Mouse (Mus musculus): ENCODE results near the gene Ndufb7.
"Not testable (repeated sequence)": the region's sequence is repeated elsewhere in the genome, so short reads cannot be mapped to it uniquely, and the experiment has no call there.

Ndufb7 gene

GRCm38 (mm10) chr8:83576516-83576895, 10.0 kb downstream of the Ndufb7 start:
- DNase-seq (ENCODE audit: low spot score) = no peak

GRCm38 (mm10) chr8:83576921-83577320, 10.4 kb downstream of the Ndufb7 start:
- DNase-seq (ENCODE audit: low spot score) = no peak

GRCm38 (mm10) chr8:83577384-83577791, 10.9 kb downstream of the Ndufb7 start:
- DNase-seq (ENCODE audit: low spot score) = no peak

GRCm38 (mm10) chr8:83578131-83579055, 11.9 kb downstream of the Ndufb7 start:
- DNase-seq (ENCODE audit: low spot score) = no peak

DNA sequence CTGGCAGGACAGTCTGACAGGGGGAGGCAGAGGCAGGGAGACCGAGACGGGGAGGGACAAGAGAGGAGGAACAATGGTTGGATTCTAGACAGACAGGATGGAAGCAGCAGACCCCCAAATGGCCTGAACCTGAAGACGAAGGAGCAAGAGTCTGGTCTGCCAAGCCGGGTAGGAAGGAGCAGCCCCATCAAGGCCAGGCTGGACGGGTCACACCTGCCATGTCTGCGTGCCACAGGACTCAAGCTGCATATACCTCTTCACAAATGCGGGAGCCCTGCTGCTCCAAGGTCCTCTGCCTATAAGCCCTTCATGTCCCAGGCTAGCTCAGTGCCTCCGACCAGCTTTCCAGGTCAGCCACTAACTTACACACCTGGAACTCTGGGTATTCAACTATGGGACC, 13.2 kb downstream of the Ndufb7 start:
- DNase-seq (ENCODE audit: low spot score) = no peak

DNA sequence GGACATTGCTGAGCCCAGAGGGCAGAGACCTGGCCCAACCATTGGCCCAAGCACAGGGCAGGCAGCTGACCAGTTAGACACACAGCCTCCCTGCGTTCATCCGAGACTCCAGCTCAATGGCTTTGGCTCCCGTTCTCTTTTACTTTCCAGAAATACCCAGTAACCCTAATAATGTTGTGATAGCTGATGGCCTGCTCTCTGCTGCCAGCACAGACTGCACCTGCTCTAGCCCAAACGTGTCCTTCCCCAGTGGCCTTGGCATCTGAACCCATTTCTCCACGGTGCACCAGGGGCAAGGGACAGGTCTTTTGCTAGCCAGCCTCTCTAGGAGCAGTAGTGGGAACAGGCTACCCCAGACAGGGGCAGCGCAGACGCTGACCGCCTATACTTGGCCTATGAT, 14.4 kb downstream of the Ndufb7 start:
- DNase-seq (ENCODE audit: low spot score) = no peak

GRCm38 (mm10) chr8:83582226-83582625, 15.8 kb downstream of the Ndufb7 start:
- DNase-seq (ENCODE audit: low spot score) = no peak

GRCm38 (mm10) chr8:83583236-83583635, 16.8 kb downstream of the Ndufb7 start:
- no peak for DNase-seq (ENCODE audit: low spot score)

GRCm38 (mm10) chr8:83584771-83585170, 18.3 kb downstream of the Ndufb7 start:
- DNase-seq (ENCODE audit: low spot score) = no peak

GRCm38 (mm10) chr8:83585333-83585732, 18.9 kb downstream of the Ndufb7 start:
- DNase-seq (ENCODE audit: low spot score) = no peak

DNA sequence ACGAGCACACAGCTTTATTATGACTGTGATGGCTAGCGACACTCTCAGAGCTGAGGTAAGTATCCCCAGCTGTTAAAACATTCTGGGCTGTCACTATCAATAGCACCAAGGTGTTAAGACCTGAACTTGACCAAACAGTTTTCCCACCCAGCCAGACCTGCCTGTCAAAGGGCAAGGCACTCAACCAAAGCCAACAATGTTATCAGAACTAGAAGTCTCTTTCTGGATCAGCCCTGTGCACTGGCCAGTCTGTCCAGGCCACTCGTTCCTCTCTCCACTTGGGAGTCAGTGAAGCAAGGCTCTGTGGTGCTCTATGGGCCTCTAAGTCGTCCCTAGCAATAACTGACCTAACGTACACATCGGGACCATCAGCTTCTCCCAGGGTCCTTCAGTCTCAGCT, 21.2 kb downstream of the Ndufb7 start:
- DNase-seq (ENCODE audit: low spot score) = no peak

GRCm38 (mm10) chr8:83588886-83589285, 22.4 kb downstream of the Ndufb7 start:
- no peak for DNase-seq (ENCODE audit: low spot score)

DNA sequence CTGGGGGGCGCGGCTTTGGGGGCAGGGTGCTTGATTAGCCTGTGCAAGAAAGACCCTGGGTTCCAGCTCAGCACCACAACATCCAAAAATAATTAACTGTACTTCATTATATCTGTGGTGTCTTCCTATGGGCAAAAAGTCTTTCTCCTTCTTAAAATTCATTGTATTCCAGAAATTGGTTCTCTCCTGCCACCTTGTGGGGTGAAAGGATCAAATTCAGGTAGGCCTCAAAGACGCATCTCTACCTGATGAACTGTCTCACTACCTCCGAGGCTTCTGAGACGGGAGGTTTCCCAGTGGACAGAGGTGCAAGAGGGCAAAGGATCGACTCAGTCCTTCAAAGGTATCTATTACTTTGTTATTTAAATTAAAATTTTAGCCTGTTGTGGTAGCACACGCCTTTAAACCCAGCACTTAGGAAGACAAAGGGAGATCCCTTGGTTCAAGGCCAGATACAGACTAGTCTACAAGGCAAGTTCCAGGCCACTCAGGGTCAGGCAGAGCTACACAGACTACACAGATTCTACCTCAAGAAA, 24.1 kb downstream of the Ndufb7 start:
- DNase-seq (ENCODE audit: low spot score) = no peak

DNA sequence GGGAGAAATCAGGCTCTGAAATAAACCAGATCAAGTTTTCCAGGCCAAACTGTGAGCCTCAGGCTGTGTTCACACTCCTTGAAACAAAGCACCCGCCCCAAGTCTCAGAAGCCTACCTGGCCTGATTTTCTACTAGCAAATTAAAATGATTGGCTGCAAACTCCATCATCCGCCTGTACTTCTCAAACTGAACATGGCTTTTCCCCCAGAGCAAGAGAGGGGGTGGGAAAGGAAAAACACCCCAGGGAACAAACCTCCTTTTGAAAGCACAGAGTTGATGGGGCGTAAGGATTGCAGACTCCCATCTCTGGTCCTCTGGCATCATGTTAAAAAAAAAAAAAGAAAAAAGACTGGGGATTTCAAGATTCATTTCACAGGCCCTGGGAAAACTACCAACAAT, 26.2 kb downstream of the Ndufb7 start:
- DNase-seq (ENCODE audit: low spot score) = no peak

DNA sequence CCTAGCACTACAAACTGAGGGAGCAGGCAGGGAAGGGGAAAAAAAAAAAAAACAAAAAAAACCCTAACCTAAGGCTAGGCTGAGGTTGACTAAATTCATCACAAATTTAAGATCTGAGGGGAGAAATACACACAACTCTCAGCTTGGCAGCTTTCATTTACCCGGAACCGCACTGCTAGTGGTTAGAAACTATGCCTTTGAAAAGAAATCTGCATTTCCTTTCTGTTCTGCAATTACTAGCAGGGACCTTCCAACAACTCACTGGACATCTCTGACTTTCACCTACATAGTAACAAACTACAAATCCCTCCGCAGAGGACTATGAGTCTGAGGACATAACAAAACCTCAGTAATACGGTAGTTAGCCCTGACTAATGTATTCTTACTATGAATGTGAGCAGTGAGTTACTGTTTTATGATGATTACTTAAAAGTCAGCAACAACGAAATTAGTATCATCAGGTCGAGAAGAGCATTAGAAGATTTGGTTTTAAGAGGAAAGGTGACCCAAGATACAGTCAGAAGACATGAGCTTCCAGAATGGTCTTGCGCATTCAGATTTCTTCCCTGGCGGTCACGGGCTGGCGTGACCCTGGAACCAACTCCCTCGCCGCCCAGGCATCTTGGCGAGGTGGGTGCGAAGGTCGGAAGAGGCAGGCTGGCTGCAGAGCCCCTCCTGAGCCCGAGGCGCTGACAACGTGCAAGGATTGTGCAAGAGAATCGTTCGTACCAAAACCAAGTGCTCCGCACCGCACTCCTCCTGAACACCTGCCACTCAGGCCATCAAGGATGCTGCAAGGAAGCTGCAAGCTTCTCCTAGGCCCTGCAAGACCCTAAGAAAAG, 27.1 kb downstream of the Ndufb7 start:
- no peak for DNase-seq (ENCODE audit: low spot score)

DNA sequence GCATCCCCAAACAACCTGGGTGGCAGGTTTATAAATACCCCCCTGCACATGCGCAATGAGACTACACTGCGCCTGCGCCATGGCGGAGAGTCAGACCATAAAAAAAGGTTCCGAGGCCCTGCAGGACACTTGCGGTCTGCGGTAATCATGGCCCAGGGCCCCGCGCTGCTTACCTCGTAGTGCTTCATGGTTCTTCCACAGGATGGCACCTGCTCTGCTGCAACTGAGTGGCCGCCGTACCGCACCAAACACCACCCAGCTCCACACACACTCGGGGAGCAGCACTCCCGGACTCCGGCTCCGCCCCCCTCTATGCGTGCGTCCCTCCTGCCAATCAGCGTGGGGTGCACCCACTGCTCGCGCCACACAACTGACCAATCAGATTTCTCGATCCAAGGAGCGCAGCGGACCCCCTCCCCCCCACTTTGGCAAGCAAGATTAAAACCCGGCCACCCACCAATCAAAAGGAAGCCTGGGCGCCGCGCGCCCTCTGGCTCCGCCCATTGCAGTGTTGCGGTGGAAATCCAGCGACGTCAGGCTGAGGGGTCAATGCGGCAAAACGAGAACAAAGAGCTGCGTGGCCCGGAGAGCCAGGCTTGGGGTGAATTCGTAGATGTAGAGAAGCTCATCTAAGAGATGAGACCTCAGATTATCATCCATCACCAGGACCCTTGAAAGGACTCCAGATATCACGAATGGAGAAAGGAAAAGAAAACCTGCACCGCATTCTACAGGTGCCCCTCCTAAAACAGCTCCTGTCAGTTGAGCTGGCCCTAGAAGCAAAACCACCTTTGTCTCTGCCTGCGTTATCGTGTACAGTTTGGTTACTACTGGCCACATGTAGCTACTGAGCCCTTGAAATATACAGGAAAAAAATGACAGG, 27.9 kb downstream of the Ndufb7 start:
- peak; percentile 98 for DNase-seq (ENCODE audit: low spot score)

DNA sequence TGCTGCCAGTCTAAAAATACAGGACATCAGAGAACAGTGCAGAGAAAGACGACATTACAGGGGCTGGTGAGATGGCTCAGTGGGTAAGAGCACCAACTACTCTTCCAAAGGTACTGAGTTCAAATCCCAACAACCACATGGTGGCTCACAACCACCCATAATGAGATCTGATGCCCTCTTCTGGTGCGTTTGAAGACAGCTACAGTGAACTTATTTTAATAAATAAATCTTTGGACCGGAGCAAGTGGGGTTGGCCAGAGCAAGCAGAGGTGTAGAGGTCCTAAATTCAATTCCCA, 28.5 kb downstream of the Ndufb7 start:
- DNase-seq (ENCODE audit: low spot score) = not testable (repeated sequence)

DNA sequence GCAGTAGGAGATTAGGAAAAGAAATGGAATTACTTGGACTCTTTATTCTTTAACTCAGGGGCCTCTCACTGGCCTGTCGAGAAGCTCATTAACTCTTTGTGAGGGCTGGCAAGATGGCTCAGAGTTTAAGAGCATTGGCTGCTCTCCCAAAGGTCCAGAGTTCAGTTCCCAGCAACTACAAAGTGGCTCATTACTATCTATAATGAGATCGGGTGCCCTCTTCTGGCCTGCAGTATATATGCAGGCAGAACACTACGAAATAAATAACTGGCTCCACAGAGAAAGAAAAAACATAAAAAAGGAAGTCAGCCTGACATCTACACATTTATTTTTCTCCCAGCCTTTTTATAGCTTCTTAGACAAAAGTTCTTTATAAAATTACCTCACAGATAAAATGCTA, 29.9 kb downstream of the Ndufb7 start:
- DNase-seq (ENCODE audit: low spot score) = peak; percentile 44

GRCm38 (mm10) chr8:83598146-83598545, 31.7 kb downstream of the Ndufb7 start:
- no peak for DNase-seq (ENCODE audit: low spot score)

- no peak for DNase-seq (ENCODE audit: low spot score)
These were observed 33.3 kb downstream of the Ndufb7 start for GRCm38 (mm10) chr8:83599814-83600213.

DNA sequence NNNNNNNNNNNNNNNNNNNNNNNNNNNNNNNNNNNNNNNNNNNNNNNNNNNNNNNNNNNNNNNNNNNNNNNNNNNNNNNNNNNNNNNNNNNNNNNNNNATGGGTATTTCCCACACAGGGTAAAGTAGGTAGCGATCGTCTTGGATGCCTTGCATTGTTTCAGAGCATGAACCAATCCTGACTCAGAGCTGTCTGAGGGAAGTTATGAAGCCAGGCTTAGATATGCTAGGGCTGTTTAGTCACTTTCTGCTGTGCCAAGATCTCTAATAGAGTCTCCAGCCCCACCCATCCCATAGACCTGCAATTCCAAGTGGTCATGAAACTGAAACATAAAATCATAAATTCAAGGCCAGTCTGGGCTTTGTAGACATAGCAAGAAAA, 36.2 kb downstream of the Ndufb7 start:
- no peak for DNase-seq (ENCODE audit: low spot score)

Data from embryo, embryonic 10 days (tissue).